Mouse (Mus musculus): ENCODE measurements around the gene Kcnj10. TPM values are rescaled to one million over a fixed set of nuclear protein-coding genes. Genes with fewer than 3 reads are reported as not detected.

The Kcnj10 gene
- 0.31 and 0.57 TPM in 2 replicates for polyA plus RNA-seq (2014; fragmentation: Nextera tagmentation; extraction: Ambion mirVana)

- H3K4me1 ChIP-seq (ENCODE audit: control insufficient read depth, insufficient read depth, low read length) = peaks cover 4% of the 10 kb centered on the region; the same call in 1 of the 2 replicates
- WGBS = 2% methylated on average over 38 of the region's 38 CpGs
- H3K27ac ChIP-seq (ENCODE audit: low read depth, low read length) = no peak within 1 kb of the TSS
- no peaks in the 10 kb centered on the region for H3K36me3 ChIP-seq (ENCODE audit: control insufficient read depth, insufficient read depth, low read length)
- H3K27me3 ChIP-seq (ENCODE audit: control insufficient read depth, insufficient read depth, low read length) = peaks cover 15% of the 10 kb centered on the region; the same call in 1 of the 2 replicates
- H3K9me3 ChIP-seq (ENCODE audit: control insufficient read depth, low read length) = no peaks in the 10 kb centered on the region
- peak; percentile 95 for ATAC-seq (ENCODE audit: low FRiP score, low TSS enrichment)
- H3K9ac ChIP-seq (ENCODE audit: low read depth, low read length) = peak within 1 kb of the TSS; percentile 31; the same call in 1 of the 2 replicates
- H3K4me3 ChIP-seq (ENCODE audit: low read length) = peak within 1 kb of the TSS; percentile 45
- peak within 1 kb of the TSS; percentile 62 for H3K4me2 ChIP-seq (replicated peaks; ENCODE audit: low read depth, low read length)
These were observed at the start of gene Kcnj10 for GRCm38 (mm10) chr1:172340729-172341321. Gene Kcnj10 (plus strand): TSS chr1:172341210.

GRCm38 (mm10) chr1:172292880-172293279, 48.1 kb upstream of the Kcnj10 start:
- Histone ChIP-seq H3K4me2 (replicated peaks; ENCODE audit: low read depth, low read length) (no peak overlapping the region), H3K36me3 (ENCODE audit: control insufficient read depth, insufficient read depth, low read length) (no peaks in the 10 kb centered on the region), H3K9ac (ENCODE audit: low read depth, low read length) (no peak overlapping the region), H3K9me3 (ENCODE audit: control insufficient read depth, low read length) (no peaks in the 10 kb centered on the region), H3K4me3 (ENCODE audit: low read length) (no peak overlapping the region), H3K4me1 (ENCODE audit: control insufficient read depth, insufficient read depth, low read length) (peaks cover 16% of the 10 kb centered on the region), H3K27ac (ENCODE audit: low read depth, low read length) (no peak overlapping the region), H3K27me3 (ENCODE audit: control insufficient read depth, insufficient read depth, low read length) (no peaks in the 10 kb centered on the region)
- 89% methylated on average over 2 of the region's 2 CpGs for WGBS
- ATAC-seq (ENCODE audit: low FRiP score, low TSS enrichment) = no peak

- H3K27me3 ChIP-seq (ENCODE audit: control insufficient read depth, insufficient read depth, low read length) = no peaks in the 10 kb centered on the region
- ATAC-seq (ENCODE audit: low FRiP score, low TSS enrichment) = no peak
- H3K4me1 ChIP-seq (ENCODE audit: control insufficient read depth, insufficient read depth, low read length) = peaks cover 19% of the 10 kb centered on the region
- no peak overlapping the region for H3K4me3 ChIP-seq (ENCODE audit: low read length)
- no peaks in the 10 kb centered on the region for H3K36me3 ChIP-seq (ENCODE audit: control insufficient read depth, insufficient read depth, low read length)
- no peaks in the 10 kb centered on the region for H3K9me3 ChIP-seq (ENCODE audit: control insufficient read depth, low read length)
- no peak overlapping the region for H3K27ac ChIP-seq (ENCODE audit: low read depth, low read length)
- 90% methylated on average over 11 of the region's 11 CpGs for WGBS
- H3K9ac ChIP-seq (ENCODE audit: low read depth, low read length) = no peak overlapping the region
- H3K4me2 ChIP-seq (replicated peaks; ENCODE audit: low read depth, low read length) = no peak overlapping the region
These were observed 47.6 kb upstream of the Kcnj10 start for GRCm38 (mm10) chr1:172293449-172293848.

- Histone ChIP-seq H3K27ac (ENCODE audit: low read depth, low read length) (no peak overlapping the region), H3K27me3 (ENCODE audit: control insufficient read depth, insufficient read depth, low read length) (no peaks in the 10 kb centered on the region), H3K4me3 (ENCODE audit: low read length) (no peak overlapping the region), H3K4me1 (ENCODE audit: control insufficient read depth, insufficient read depth, low read length) (peaks cover 19% of the 10 kb centered on the region), H3K4me2 (replicated peaks; ENCODE audit: low read depth, low read length) (no peak overlapping the region), H3K9me3 (ENCODE audit: control insufficient read depth, low read length) (no peaks in the 10 kb centered on the region), H3K9ac (ENCODE audit: low read depth, low read length) (peak overlapping the region; percentile 19), H3K36me3 (ENCODE audit: control insufficient read depth, insufficient read depth, low read length) (no peaks in the 10 kb centered on the region)
- 55% methylated on average over 4 of the region's 4 CpGs for WGBS
- no peak; the same call in 1 of the 2 replicates for ATAC-seq (ENCODE audit: low FRiP score, low TSS enrichment)
These were observed 45.2 kb upstream of the Kcnj10 start for GRCm38 (mm10) chr1:172295751-172296197.

- Histone ChIP-seq H3K9me3 (ENCODE audit: control insufficient read depth, low read length) (no peaks in the 10 kb centered on the region), H3K27me3 (ENCODE audit: control insufficient read depth, insufficient read depth, low read length) (no peaks in the 10 kb centered on the region), H3K9ac (ENCODE audit: low read depth, low read length) (no peak overlapping the region), H3K4me2 (replicated peaks; ENCODE audit: low read depth, low read length) (peak overlapping the region; percentile 45; the same call in 1 of the 2 replicates), H3K4me1 (ENCODE audit: control insufficient read depth, insufficient read depth, low read length) (peaks cover 30% of the 10 kb centered on the region), H3K36me3 (ENCODE audit: control insufficient read depth, insufficient read depth, low read length) (no peaks in the 10 kb centered on the region), H3K27ac (ENCODE audit: low read depth, low read length) (no peak overlapping the region), H3K4me3 (ENCODE audit: low read length) (peak overlapping the region; percentile 19; the same call in 1 of the 2 replicates)
- 0 out of 2 replicates have a peak, but pooled peaks have one; percentile 4 for ATAC-seq (ENCODE audit: low FRiP score, low TSS enrichment)
- WGBS = 76% methylated on average over 6 of the region's 6 CpGs
These were observed 44.0 kb upstream of the Kcnj10 start for GRCm38 (mm10) chr1:172296816-172297510.

GRCm38 (mm10) chr1:172297611-172298537, 43.1 kb upstream of the Kcnj10 start, which contains the start of gene Atp1a2:
Gene Atp1a2 (minus strand): TSS chr1:172298064.
- ATAC-seq (ENCODE audit: low FRiP score, low TSS enrichment) = peak; percentile 58
- Histone ChIP-seq H3K27ac (ENCODE audit: low read depth, low read length) (peak within 1 kb of the TSS; percentile 48), H3K27me3 (ENCODE audit: control insufficient read depth, insufficient read depth, low read length) (no peaks in the 10 kb centered on the region), H3K4me3 (ENCODE audit: low read length) (peak within 1 kb of the TSS; percentile 19), H3K4me2 (replicated peaks; ENCODE audit: low read depth, low read length) (peak within 1 kb of the TSS; percentile 45), H3K4me1 (ENCODE audit: control insufficient read depth, insufficient read depth, low read length) (peaks cover 32% of the 10 kb centered on the region), H3K36me3 (ENCODE audit: control insufficient read depth, insufficient read depth, low read length) (no peaks in the 10 kb centered on the region), H3K9ac (ENCODE audit: low read depth, low read length) (peak within 1 kb of the TSS; percentile 45; the same call in 1 of the 2 replicates), H3K9me3 (ENCODE audit: control insufficient read depth, low read length) (no peaks in the 10 kb centered on the region)
- 5% methylated on average over 16 of the region's 16 CpGs for WGBS

- no peak overlapping the region for H3K4me3 ChIP-seq (ENCODE audit: low read length)
- peaks cover 38% of the 10 kb centered on the region for H3K4me1 ChIP-seq (ENCODE audit: control insufficient read depth, insufficient read depth, low read length)
- no peak overlapping the region for H3K9ac ChIP-seq (ENCODE audit: low read depth, low read length)
- no peaks in the 10 kb centered on the region for H3K9me3 ChIP-seq (ENCODE audit: control insufficient read depth, low read length)
- no peak for ATAC-seq (ENCODE audit: low FRiP score, low TSS enrichment)
- no peaks in the 10 kb centered on the region for H3K36me3 ChIP-seq (ENCODE audit: control insufficient read depth, insufficient read depth, low read length)
- no peak overlapping the region for H3K4me2 ChIP-seq (replicated peaks; ENCODE audit: low read depth, low read length)
- WGBS = 68% methylated on average over 7 of the region's 7 CpGs
- no peak overlapping the region for H3K27ac ChIP-seq (ENCODE audit: low read depth, low read length)
- H3K27me3 ChIP-seq (ENCODE audit: control insufficient read depth, insufficient read depth, low read length) = no peaks in the 10 kb centered on the region
These were observed 41.5 kb upstream of the Kcnj10 start for GRCm38 (mm10) chr1:172299528-172299927.

GRCm38 (mm10) chr1:172300247-172300646, 40.8 kb upstream of the Kcnj10 start:
- H3K4me2 ChIP-seq (replicated peaks; ENCODE audit: low read depth, low read length) = no peak overlapping the region
- no peak for ATAC-seq (ENCODE audit: low FRiP score, low TSS enrichment)
- no peak overlapping the region for H3K27ac ChIP-seq (ENCODE audit: low read depth, low read length)
- WGBS = 61% methylated on average over 5 of the region's 5 CpGs
- H3K4me3 ChIP-seq (ENCODE audit: low read length) = no peak overlapping the region
- H3K9me3 ChIP-seq (ENCODE audit: control insufficient read depth, low read length) = no peaks in the 10 kb centered on the region
- peaks cover 37% of the 10 kb centered on the region for H3K4me1 ChIP-seq (ENCODE audit: control insufficient read depth, insufficient read depth, low read length)
- H3K27me3 ChIP-seq (ENCODE audit: control insufficient read depth, insufficient read depth, low read length) = no peaks in the 10 kb centered on the region
- H3K9ac ChIP-seq (ENCODE audit: low read depth, low read length) = no peak overlapping the region
- H3K36me3 ChIP-seq (ENCODE audit: control insufficient read depth, insufficient read depth, low read length) = no peaks in the 10 kb centered on the region

All from kidney, embryonic 14.5 days (tissue).